Mouse (Mus musculus) neural tube, embryonic 15.5 days (tissue): ENCODE results near the gene Dazap1. TPM values are rescaled to one million over a fixed set of nuclear protein-coding genes. Genes with fewer than 3 reads are reported as not detected.
"Not testable (repeated sequence)": the region's sequence is repeated elsewhere in the genome, so short reads cannot be mapped to it uniquely, and the experiment has no call there.

ENCODE experiments used
- ATAC-seq: fragments of 200-750 bp; cut with Nextera tagmentation; 2 replicates; pipeline ENCODE4 v1.8.0; 2017; ENCODE audit warnings: mild to moderate bottlenecking, moderate TSS enrichment, moderate library complexity; ENCODE audit not compliant: low FRiP score
- H3K27ac ChIP-seq: fragments of 300-500 bp; sonication (generic); replicated peaks from 2 replicates; pipeline ENCODE4 v1.5.1; 2015; ENCODE audit warnings: mild to moderate bottlenecking, inconsistent platforms
- H3K27me3 ChIP-seq: fragments of 300-500 bp; sonication (generic); replicated peaks from 2 replicates; pipeline ENCODE4 v1.6.1; 2015; ENCODE audit warnings: inconsistent platforms
- H3K36me3 ChIP-seq: fragments of 300-500 bp; sonication (generic); 2 replicates; pipeline ENCODE4 v1.6.1; 2015; ENCODE audit warnings: inconsistent platforms
- H3K4me1 ChIP-seq: fragments of 300-500 bp; sonication (generic); 2 replicates; pipeline ENCODE4 v1.6.1; 2015; ENCODE audit warnings: inconsistent platforms
- H3K4me2 ChIP-seq: fragments of 300-500 bp; sonication (generic); 2 replicates; pipeline ENCODE4 v1.6.1; 2015; ENCODE audit warnings: inconsistent platforms, mild to moderate bottlenecking, moderate library complexity
- H3K4me3 ChIP-seq: fragments of 300-500 bp; sonication (generic); replicated peaks from 2 replicates; pipeline ENCODE4 v1.5.1; 2015; ENCODE audit warnings: mild to moderate bottlenecking, inconsistent platforms
- H3K9ac ChIP-seq: fragments of 300-500 bp; sonication (generic); replicated peaks from 2 replicates; pipeline ENCODE4 v1.6.1; 2015; ENCODE audit warnings: mild to moderate bottlenecking, inconsistent platforms
- H3K9me3 ChIP-seq: fragments of 300-500 bp; sonication (generic); replicated peaks from 2 replicates; pipeline ENCODE4 v1.6.1; 2016; ENCODE audit warnings: inconsistent platforms
- WGBS: fragments of 180-500 bp; shearing (Covaris S2); methylation state at CpG from one replicate; pipeline ENCODE4 v1.1.7; 2015; ENCODE audit warnings: mixed read lengths; 5-methylcytosine and 5-hydroxymethylcytosine counted together
- polyA plus RNA-seq: library from polyadenylated mRNA; unstranded; fragments of >200 nt; fragmentation: Nextera tagmentation; extraction: Ambion mirVana; gene quantifications from 2 replicates; pipeline ENCODE4 v1.2.1, GENCODE M21; 2015

Dazap1 gene
- polyA plus RNA-seq, result 48.6 and 50.4 TPM in 2 replicates

DNA sequence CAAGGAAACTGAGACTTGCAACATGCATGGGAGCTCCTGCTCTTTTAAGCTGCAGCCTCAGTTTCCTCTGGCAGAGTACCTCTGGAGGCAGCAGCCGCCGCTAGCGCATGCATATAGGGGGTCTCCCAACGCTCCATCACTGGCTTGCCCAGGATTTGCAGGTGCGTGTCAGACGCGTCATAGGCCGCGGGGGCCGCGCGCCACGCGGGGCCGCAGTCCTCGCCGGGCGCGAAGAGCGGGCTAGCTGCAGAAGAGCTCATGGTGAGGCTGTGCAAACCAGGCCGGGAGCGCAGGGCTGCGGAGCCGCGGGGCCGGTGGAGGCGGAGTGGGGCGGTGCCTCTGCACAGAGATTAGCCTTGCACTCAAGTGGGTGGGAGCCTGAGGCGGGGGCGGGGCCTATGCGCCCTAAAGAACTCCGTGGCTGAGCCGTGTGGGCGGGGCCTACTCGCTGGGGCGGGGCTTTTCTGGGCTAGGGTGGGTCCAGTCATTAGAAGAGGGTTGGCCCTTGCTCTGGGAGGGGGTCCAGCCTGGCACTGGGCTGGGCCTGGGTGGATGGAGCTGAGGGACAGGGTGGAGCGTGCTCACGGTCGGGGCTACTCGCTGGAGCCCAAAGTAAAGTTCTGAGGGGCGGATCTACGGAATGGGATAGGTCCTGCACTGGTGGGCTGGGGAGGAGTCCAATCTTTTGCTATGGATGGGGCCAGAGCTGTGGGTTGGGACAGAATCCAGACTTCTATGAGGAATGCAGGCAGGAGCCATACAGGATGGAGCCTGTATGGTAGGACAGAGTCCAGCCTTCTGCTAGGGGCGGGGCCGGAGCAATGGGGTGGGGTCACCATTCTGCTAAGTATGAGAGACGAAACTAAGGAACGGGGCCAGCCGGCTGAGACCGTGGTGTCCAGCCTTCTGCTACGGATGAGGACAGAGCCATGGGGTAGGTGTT, at the start of gene Dazap1, which contains the start of gene Gamt:
Gene Dazap1, plus strand, starts transcription at position 845 of the 943 bp plus-strand sequence.
Gene Gamt, minus strand, starts transcription at position 371 of the 943 bp plus-strand sequence.
- peak within 1 kb of the TSS; percentile 88 for H3K27ac ChIP-seq
- H3K4me1 ChIP-seq, result peaks cover 50% of the 10 kb centered on the region
- no peaks in the 10 kb centered on the region for H3K9me3 ChIP-seq
- no peaks in the 10 kb centered on the region for H3K27me3 ChIP-seq
- peak within 1 kb of the TSS; percentile 59 for H3K9ac ChIP-seq
- peak; percentile 81 for ATAC-seq
- peak within 1 kb of the TSS; percentile 51 for H3K4me3 ChIP-seq
- under 1% methylated on average over 49 of the region's 49 CpGs for WGBS
- peaks cover 26% of the 10 kb centered on the region for H3K36me3 ChIP-seq
- H3K4me2 ChIP-seq, result peak within 1 kb of the TSS; percentile 91

DNA sequence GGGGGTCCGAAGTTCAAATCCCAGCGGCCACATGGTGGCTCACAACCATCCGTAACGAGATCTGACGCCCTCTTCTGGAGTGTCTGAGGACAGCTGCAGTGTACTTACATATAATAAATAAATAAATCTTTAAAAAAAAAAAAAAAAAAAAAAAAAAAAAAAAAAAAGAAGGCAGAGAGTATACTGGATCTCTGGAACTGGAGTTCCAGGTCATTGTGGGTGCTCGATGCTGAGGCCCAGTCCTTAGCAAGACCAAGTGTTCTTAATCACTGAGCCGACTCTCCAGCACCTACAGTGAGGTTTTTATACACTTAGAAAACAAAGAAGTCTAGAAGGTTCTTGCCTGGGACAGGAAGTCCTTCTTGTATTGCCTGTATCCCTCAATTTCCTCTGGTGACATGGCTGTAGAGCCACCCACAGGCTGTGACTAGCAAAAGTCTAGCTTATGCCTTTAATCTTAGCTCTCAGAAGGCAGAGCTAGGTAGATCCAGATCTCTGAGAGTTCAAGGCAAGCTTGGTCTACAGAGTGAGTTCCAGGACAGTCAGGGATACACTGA, 49.7 kb upstream of the Dazap1 start:
- H3K36me3 ChIP-seq, H3K4me3 ChIP-seq, H3K9me3 ChIP-seq, ATAC-seq, H3K27ac ChIP-seq, H3K4me2 ChIP-seq, H3K9ac ChIP-seq, H3K27me3 ChIP-seq: not testable (repeated sequence)
- peaks cover 28% of the 10 kb centered on the region for H3K4me1 ChIP-seq
- WGBS, result 77% methylated on average over 7 of the region's 7 CpGs

DNA sequence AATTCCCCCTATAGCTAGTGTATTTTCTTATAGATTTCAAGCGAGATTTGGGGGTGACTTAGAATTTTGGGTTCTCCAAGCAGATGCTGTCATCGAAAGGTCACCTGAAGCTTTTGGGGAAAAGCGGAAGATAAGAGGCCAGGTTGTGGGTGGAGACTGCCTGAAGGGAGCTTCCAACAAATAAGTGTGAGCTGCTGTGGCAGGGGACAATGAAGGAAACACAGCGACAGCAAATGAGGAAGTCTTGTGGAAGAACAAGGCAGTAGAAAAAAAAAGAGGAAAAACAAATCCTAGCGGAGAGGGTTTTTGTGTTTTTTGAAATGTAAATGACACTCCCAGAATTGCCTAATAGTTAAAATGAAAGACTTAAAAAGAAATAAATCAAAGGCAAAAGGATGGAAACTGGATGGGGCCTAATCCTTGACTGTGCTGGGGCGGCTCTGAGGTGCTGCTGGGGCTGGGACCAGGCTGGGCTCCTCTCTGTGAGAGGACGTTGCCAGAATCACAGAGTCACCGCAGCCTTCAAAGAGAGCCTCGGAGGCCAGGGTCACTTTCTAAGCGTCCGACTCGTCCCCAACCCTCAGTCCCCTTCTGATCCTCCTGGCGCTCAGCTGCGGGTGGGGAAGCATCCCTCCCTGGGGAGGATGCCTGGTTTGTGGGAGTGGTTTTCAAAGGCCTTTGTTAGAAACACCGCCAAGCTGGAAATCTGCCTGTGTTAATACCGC, 46.1 kb upstream of the Dazap1 start:
- Histone ChIP-seq H3K4me2 (no peak overlapping the region; the same call in 1 of the 2 replicates), H3K9me3 (no peaks in the 10 kb centered on the region), H3K27ac (no peak overlapping the region), H3K4me1 (peaks cover 8% of the 10 kb centered on the region), H3K27me3 (no peaks in the 10 kb centered on the region), H3K9ac (no peak overlapping the region), H3K36me3 (no peaks in the 10 kb centered on the region), H3K4me3 (no peak overlapping the region)
- ATAC-seq, result no peak
- WGBS, result 21% methylated on average over 16 of the region's 16 CpGs

DNA sequence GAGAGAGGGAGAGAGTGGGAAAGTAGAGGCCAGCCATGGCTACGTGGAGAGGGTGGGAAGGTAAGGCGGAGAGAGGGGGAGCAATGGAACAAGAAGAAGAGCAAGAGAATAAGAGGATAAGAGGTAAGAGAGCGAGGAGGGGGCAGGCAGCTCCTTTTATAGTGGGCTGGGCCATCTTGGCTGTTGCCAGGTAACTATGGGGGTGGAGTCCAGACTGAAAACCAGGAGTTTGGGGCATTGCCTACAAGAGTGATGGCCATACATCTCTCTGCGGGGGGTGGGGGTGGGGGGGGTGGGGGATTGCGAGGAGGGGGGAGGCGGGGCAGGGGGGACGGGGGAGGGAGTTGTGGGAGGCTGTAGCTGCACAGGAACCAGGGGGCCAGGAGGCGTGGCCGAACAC, 40.6 kb upstream of the Dazap1 start:
- no peak overlapping the region for H3K4me3 ChIP-seq
- WGBS, result 31% methylated on average over 7 of the region's 9 CpGs
- H3K9ac ChIP-seq, result no peak overlapping the region

DNA sequence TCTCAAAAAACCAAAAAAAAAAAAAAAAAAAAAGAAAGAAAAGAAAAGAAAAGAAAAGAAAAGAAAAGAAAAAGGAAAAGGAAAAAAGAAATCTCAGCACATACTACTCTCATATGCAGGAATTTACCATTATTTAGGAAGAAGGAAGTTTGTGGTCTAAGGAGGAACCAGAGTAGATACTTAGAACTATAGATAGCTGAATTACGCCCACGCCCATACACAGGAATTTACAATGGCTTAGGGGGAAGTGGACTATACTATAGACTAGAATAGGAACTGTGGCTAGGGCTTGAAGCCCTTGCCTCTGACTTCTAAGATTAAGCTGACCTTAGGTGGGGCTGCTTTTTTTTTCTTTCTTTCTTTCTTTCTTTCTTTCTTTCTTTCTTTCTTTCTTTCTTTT, 38.1 kb upstream of the Dazap1 start:
- not testable (repeated sequence) for H3K9ac ChIP-seq, H3K4me3 ChIP-seq, H3K9me3 ChIP-seq, H3K36me3 ChIP-seq, ATAC-seq, H3K4me2 ChIP-seq, H3K27me3 ChIP-seq, H3K27ac ChIP-seq
- peaks cover 25% of the 10 kb centered on the region for H3K4me1 ChIP-seq
- WGBS, result 85% methylated on average over 2 of the region's 2 CpGs

More for the DNA sequence above, 40.6 kb upstream of the Dazap1 start:
- Histone ChIP-seq H3K4me1 (peaks cover 6% of the 10 kb centered on the region), H3K36me3 (no peaks in the 10 kb centered on the region), H3K4me2 (no peak overlapping the region), H3K27ac (no peak overlapping the region), H3K27me3 (no peaks in the 10 kb centered on the region), H3K9me3 (no peaks in the 10 kb centered on the region)
- no peak for ATAC-seq

DNA sequence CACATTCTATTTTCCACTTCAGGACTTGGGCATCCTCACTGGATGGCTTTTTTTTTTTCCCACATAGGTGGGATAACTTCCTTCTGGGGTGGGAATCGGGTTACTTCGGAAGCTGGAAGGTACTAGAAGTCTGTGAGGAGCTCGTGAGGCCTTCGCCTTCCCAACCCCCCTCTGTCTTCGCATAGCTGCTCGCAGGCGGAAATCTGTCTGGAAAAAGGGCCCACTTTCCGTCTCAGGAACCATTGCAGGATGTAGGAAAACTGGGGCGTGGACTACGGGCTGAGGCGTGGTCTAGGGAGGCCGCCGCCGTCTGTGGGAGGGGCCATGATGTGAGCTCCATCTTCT, 35.2 kb upstream of the Dazap1 start:
- peaks cover 50% of the 10 kb centered on the region for H3K4me1 ChIP-seq
- peaks cover 10% of the 10 kb centered on the region for H3K36me3 ChIP-seq
- peak overlapping the region; percentile 89 for H3K4me2 ChIP-seq
- under 1% methylated on average over 14 of the region's 14 CpGs for WGBS
- peak overlapping the region; percentile 97 for H3K27ac ChIP-seq
- H3K4me3 ChIP-seq, result peak overlapping the region; percentile 75
- no peak for ATAC-seq
- no peaks in the 10 kb centered on the region for H3K9me3 ChIP-seq
- H3K9ac ChIP-seq, result peak overlapping the region; percentile 97
- H3K27me3 ChIP-seq, result no peaks in the 10 kb centered on the region

DNA sequence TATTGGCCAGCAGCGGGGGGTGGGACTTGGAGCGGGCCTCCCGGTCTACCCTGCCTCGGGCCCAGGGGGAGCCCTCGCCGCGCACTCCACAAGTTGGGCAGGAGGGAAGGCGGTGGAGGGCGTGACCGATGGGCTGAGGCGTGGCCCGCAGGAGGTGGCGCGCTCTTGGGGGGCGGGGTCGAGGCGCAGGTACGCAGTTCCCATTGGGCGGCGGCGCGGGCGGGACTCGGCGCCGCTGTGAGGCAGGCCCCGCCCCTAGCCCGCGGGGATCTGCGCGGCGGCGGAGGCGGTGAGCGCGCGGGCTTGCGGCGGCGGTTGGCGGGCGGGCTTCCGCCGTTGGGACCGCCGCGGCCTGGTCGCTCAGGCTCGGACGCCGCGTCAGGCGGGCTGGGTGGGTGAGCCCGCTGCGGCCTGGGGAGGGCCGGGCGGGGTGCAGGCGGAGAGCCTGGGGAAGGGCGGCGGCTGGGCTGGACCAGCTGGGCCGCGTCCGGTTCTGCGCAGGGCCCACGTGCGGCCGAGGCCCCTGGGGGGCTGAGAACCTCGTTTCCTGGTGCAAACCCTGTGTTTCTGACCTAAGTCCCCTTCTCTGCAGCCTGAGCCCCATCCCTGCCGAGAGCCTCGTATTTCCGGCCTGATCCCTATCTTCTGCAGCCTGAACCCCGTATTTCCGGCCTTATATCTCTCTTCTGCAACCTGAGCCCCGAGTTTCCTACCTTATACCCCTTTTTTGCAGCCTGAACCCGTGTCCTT, 34.7 kb upstream of the Dazap1 start, which contains the start of gene Mum1:
Gene Mum1, plus strand, starts transcription at position 19 of the 750 bp plus-strand sequence.
- peak within 1 kb of the TSS; percentile 97 for H3K27ac ChIP-seq
- H3K4me2 ChIP-seq, result peak within 1 kb of the TSS; percentile 89
- no peaks in the 10 kb centered on the region for H3K27me3 ChIP-seq
- peak within 1 kb of the TSS; percentile 97 for H3K9ac ChIP-seq
- H3K4me3 ChIP-seq, result peak within 1 kb of the TSS; percentile 75
- peaks cover 13% of the 10 kb centered on the region for H3K36me3 ChIP-seq
- peaks cover 50% of the 10 kb centered on the region for H3K4me1 ChIP-seq
- H3K9me3 ChIP-seq, result no peaks in the 10 kb centered on the region
- ATAC-seq, result peak; percentile 96
- 1% methylated on average over 65 of the region's 75 CpGs for WGBS

DNA sequence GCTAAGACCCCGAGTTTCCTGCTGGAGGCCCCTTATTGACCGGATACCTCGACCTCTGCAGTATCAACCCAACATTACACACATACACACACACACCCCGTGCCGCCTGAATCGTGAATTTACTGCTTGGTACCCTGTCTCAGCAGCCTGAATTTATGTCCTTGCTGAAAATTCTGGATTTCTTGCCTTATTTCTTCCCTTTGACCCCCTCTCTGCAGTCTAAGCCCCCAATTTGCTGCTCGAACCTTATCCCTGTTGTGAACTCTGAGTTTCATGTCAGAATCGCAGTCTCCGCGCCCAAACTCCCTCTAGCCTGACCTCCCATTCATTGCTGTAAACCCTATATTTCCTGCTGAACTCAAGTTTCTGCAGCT, 34.1 kb upstream of the Dazap1 start:
- peak overlapping the region; percentile 75 for H3K4me3 ChIP-seq
- peaks cover 50% of the 10 kb centered on the region for H3K4me1 ChIP-seq
- peak overlapping the region; percentile 89 for H3K4me2 ChIP-seq
- peak overlapping the region; percentile 97 for H3K9ac ChIP-seq
- WGBS, result 7% methylated on average over 10 of the region's 10 CpGs
- ATAC-seq, result peak; percentile 27; the same call in 1 of the 2 replicates
- H3K27ac ChIP-seq, result peak overlapping the region; percentile 97
- no peaks in the 10 kb centered on the region for H3K27me3 ChIP-seq
- peaks cover 19% of the 10 kb centered on the region for H3K36me3 ChIP-seq
- no peaks in the 10 kb centered on the region for H3K9me3 ChIP-seq

DNA sequence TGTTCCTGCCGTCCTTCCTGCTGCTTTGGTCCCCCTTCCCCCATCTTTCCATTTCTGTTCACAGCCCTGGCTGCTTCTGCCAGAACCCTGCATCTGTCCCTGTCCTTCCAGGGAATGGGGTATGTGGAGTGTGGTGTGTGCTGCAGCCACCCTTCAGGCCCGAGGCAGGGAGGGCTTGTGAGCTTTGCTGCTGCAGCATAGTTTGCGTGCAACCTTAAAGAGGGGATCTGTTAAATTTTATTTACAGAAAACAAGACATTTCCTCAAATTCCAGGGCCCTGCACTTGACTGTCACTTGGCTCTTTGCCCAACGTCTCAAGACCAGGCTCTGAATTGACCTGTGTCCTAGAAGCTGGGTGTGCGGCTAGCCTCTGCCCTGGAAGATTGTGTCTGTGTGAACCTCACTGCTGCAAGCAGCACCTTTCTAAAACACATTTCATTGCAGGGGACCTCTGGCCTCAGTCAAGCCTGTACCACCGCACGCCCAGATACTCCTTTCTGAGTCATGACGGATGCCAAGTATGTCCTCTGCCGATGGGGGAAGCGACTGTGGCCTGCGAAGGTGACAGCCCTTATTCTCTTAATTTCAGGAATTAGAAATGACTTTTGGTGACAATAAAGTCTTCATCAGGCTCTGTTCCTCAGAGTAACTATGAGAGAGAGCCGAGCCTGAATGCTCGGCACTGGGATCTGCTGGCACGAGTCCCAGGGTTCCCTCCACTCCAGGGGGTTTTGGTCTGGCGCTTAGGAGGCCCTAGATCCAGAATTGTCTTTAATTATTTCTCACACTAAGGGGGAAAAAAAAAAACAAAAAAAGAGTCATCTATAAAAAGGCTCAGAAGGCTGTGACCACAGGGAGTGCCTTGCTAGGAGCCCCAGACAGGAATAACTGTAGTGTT, 33.2 kb upstream of the Dazap1 start:
- WGBS, result 46% methylated on average over 15 of the region's 15 CpGs
- Histone ChIP-seq H3K4me3 (peak overlapping the region; percentile 75), H3K27me3 (no peaks in the 10 kb centered on the region), H3K36me3 (peaks cover 28% of the 10 kb centered on the region), H3K27ac (peak overlapping the region; percentile 97), H3K4me2 (peak overlapping the region; percentile 89), H3K4me1 (peaks cover 58% of the 10 kb centered on the region), H3K9me3 (no peaks in the 10 kb centered on the region), H3K9ac (peak overlapping the region; percentile 97)
- no peak for ATAC-seq

DNA sequence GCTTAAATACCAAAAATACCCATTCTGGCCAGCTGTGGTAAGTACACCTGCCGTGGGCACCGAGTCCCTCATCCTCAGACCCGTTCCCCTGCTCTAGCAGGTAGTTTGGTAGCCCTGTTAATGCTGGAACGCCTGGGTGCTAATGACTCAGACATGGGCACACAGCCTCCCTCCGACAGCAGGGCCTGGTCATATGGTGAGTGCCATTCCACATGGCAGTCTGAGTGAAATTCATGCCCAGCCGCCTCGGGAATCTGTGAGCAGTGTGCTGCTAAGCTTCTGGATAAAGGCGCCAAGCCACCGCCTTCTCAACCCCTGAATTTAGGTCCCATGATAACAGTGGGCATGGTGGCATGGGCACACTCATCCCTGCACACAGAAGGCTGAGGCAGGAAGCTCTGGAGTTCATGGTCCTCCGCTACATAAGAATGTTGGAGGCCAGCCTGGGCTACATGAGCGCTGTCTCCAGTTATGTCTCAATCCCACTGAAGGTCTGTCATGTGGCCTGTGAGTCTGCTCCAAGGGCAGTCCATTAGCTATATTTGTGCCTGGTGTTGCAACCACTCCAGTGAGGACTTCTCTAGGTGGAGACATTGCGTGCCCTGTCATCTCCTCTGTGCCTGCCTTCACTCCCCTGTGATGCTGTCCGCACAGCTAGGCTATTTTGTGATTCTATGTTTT, 25.0 kb upstream of the Dazap1 start:
- H3K36me3 ChIP-seq, result peaks cover 97% of the 10 kb centered on the region
- H3K9me3 ChIP-seq, result no peaks in the 10 kb centered on the region
- H3K9ac ChIP-seq, result no peak overlapping the region
- WGBS, result 96% methylated on average over 13 of the region's 13 CpGs
- no peak overlapping the region for H3K4me2 ChIP-seq
- H3K27me3 ChIP-seq, result no peaks in the 10 kb centered on the region
- ATAC-seq, result no peak
- no peak overlapping the region for H3K27ac ChIP-seq
- peaks cover 16% of the 10 kb centered on the region for H3K4me1 ChIP-seq
- H3K4me3 ChIP-seq, result no peak overlapping the region
